Mouse (Mus musculus) left cerebral cortex, postnatal 36 days (tissue): ENCODE measurements around the gene Ak8. TPM values are rescaled to one million over a fixed set of nuclear protein-coding genes. Genes with fewer than 3 reads are reported as not detected.
A peak's percentile ranks its signal among the peaks of the same experiment; 100 is the strongest.

Experiments used
- DNase-seq, 2 experiments: peaks; one replicate each; pipeline ENCODE4 v3.0.0; 2021 to 2022; ENCODE audit warnings: low spot score in 2 of 2, mixed read lengths in 1 of 2
- intact Hi-C: fragments of 180-260 bp; cut with DNase I; formaldehyde crosslinking; loops from one replicate; pipeline ENCODE4 v1.15.1; 2025
- total RNA-seq, 2 experiments: library from RNA; stranded (reverse); gene quantifications; 2 replicates each; pipeline ENCODE4 v1.2.3; 2021

Gene Ak8
- total RNA-seq, 2 experiments from 2014 or later = 1.6 to 1.7 TPM

- intact Hi-C loops = no loop called here
- no peak for DNase-seq
Measured at GRCm38 (mm10) chr2:28781310-28781709, 81.3 kb downstream of the Ak8 start.

GRCm38 (mm10) chr2:28786355-28787066, 86.5 kb downstream of the Ak8 start:
- no peak for DNase-seq
- intact Hi-C loops = no loop called here

- no peak for DNase-seq
- intact Hi-C loops = no loop called here
Measured at GRCm38 (mm10) chr2:28787067-28787619, 87.2 kb downstream of the Ak8 start.

GRCm38 (mm10) chr2:28792931-28793610, 93.1 kb downstream of the Ak8 start:
- DNase-seq = no peak
- intact Hi-C loops = no loop called here

GRCm38 (mm10) chr2:28794623-28795022, 94.7 kb downstream of the Ak8 start:
- intact Hi-C loops = no loop called here

GRCm38 (mm10) chr2:28796298-28796697, 96.3 kb downstream of the Ak8 start:
- intact Hi-C loops = no loop called here
- no peak for DNase-seq

More at GRCm38 (mm10) chr2:28794623-28795022, 94.7 kb downstream of the Ak8 start:
- DNase-seq = no peak

- no peak for DNase-seq
- intact Hi-C loops = no loop called here
Measured at GRCm38 (mm10) chr2:28797490-28798106, 97.6 kb downstream of the Ak8 start.

GRCm38 (mm10) chr2:28798390-28798789, 98.4 kb downstream of the Ak8 start:
- intact Hi-C loops = no loop called here
- DNase-seq = no peak

GRCm38 (mm10) chr2:28799575-28799974, 99.6 kb downstream of the Ak8 start:
- intact Hi-C loops = no loop called here

GRCm38 (mm10) chr2:28803406-28803805, 103.4 kb downstream of the Ak8 start:
- DNase-seq = peak; percentile 11 to 18
- intact Hi-C loops = no loop called here

More at GRCm38 (mm10) chr2:28799575-28799974, 99.6 kb downstream of the Ak8 start:
- DNase-seq = no peak

GRCm38 (mm10) chr2:28808841-28809240, 108.9 kb downstream of the Ak8 start:
- no peak for DNase-seq
- intact Hi-C loops = no loop called here

- intact Hi-C loops = no loop called here
- no peak for DNase-seq
Measured at GRCm38 (mm10) chr2:28810260-28811013, 110.5 kb downstream of the Ak8 start.

- intact Hi-C loops = no loop called here
- DNase-seq = peak in 1 of 2 experiments; percentile 15
Measured at GRCm38 (mm10) chr2:28818866-28819265, 118.9 kb downstream of the Ak8 start.

GRCm38 (mm10) chr2:28829265-28829664, 129.3 kb downstream of the Ak8 start:
- intact Hi-C loops = no loop called here
- no peak for DNase-seq

GRCm38 (mm10) chr2:28836181-28836940, 136.4 kb downstream of the Ak8 start:
- intact Hi-C loops = no loop called here
- no peak for DNase-seq

- DNase-seq = no peak
Measured at GRCm38 (mm10) chr2:28839501-28840221, 139.7 kb downstream of the Ak8 start.

GRCm38 (mm10) chr2:28840222-28840951, 140.4 kb downstream of the Ak8 start, which contains the start of the genes Gtf3c4 and Ddx31:
Gtf3c4 (minus strand) TSS chr2:28840360.
Ddx31 (plus strand) TSS chr2:28840406.
- DNase-seq = peak; percentile 93 to 96
- intact Hi-C loops = loop anchor here (5.0 kb wide), 2 partner anchors 72 to 153 kb away; no protein-coding TSS in a partner anchor

More at GRCm38 (mm10) chr2:28839501-28840221, 139.7 kb downstream of the Ak8 start:
- intact Hi-C loops = loop anchor here (5.0 kb wide), 2 partner anchors 73 to 152 kb away; no protein-coding TSS in a partner anchor
